Mouse (Mus musculus) forebrain, embryonic 16.5 days (tissue): ENCODE data around the gene Bpifa6. TPM values are rescaled to one million over a fixed set of nuclear protein-coding genes. Genes with fewer than 3 reads are reported as not detected.

Experiments used
- ATAC-seq: fragments of 200-750 bp; cut with Nextera tagmentation; 2 replicates; pipeline ENCODE4 v1.8.0; 2017; ENCODE audit warnings: mild to moderate bottlenecking, moderate library complexity
- H3K27ac ChIP-seq: fragments of 300-500 bp; sonication (generic); 2 replicates; pipeline ENCODE4 v1.5.1; 2014; ENCODE audit warnings: low read length, control low read depth
- H3K27me3 ChIP-seq: fragments of 300-500 bp; sonication (generic); replicated peaks from 2 replicates; pipeline ENCODE4 v1.6.1; 2014; ENCODE audit warnings: low read length; ENCODE audit not compliant: control insufficient read depth, insufficient read depth
- H3K36me3 ChIP-seq: fragments of 300-500 bp; sonication (generic); 2 replicates; pipeline ENCODE4 v1.6.1; 2014; ENCODE audit not compliant: control insufficient read depth, insufficient read depth
- H3K4me1 ChIP-seq: fragments of 300-500 bp; sonication (generic); replicated peaks from 2 replicates; pipeline ENCODE4 v1.6.1; 2014; ENCODE audit warnings: low read length; ENCODE audit not compliant: control insufficient read depth, insufficient read depth
- H3K4me2 ChIP-seq: fragments of 300-500 bp; sonication (generic); 2 replicates; pipeline ENCODE4 v1.6.1; 2014; ENCODE audit warnings: mild to moderate bottlenecking, low read length, control low read depth
- H3K4me3 ChIP-seq: fragments of 300-500 bp; sonication (generic); replicated peaks from 2 replicates; pipeline ENCODE4 v1.5.1; 2014; ENCODE audit warnings: mild to moderate bottlenecking, low read length, control low read depth
- H3K9ac ChIP-seq: fragments of 300-500 bp; sonication (generic); replicated peaks from 2 replicates; pipeline ENCODE4 v1.6.1; 2014; ENCODE audit warnings: low read depth, low read length, control low read depth
- H3K9me3 ChIP-seq: fragments of 300-500 bp; sonication (generic); 2 replicates; pipeline ENCODE4 v1.6.1; 2016; ENCODE audit warnings: low read length; ENCODE audit not compliant: control insufficient read depth
- WGBS: fragments of 180-500 bp; shearing (Covaris S2); extraction: QIAGEN DNeasy Blood & Tissue Kit; methylation state at CpG from one replicate; pipeline ENCODE4 v1.1.7; 2014; 5-methylcytosine and 5-hydroxymethylcytosine counted together
- polyA plus RNA-seq: library from polyadenylated mRNA; unstranded; fragments of >200 nt; fragmentation: Nextera tagmentation; extraction: Ambion mirVana; gene quantifications from 2 replicates; pipeline ENCODE4 v1.2.1, GENCODE M21; 2015

Bpifa6 gene
- polyA plus RNA-seq, 1 experiment from 2014 or later, result not detected

DNA sequence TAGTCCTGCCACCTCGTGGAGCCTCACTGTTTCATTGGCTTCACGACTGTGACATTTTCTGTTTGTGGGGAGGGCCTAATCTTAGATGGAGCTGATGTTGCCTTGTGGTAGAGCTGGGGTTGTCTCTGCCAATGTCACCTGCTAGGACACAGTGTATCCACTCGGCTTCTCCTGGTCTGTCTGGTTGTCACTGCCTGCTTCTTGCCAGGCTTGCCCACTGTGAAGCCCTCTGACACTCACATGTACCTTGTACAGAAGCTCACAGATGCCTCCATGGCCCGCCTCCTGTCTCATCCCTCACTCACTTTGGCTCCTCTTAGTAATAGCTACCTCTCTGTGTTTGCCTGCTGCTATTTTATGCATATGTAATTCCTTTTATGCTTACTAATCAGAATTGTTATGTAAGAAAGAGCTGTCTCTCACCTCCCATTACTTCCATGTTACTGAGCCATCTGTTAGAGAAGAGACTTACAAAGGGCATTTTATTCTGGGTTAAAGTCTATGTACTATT, 11.9 kb upstream of the Bpifa6 start:
- H3K4me1 ChIP-seq, result 0 out of 2 replicates have a peak, but pooled peaks cover 2% of the 10 kb centered on the region
- no peaks in the 10 kb centered on the region for H3K9me3 ChIP-seq
- peak; percentile 64; the same call in 1 of the 2 replicates for ATAC-seq
- no peaks in the 10 kb centered on the region for H3K36me3 ChIP-seq
- H3K27me3 ChIP-seq, result no peaks in the 10 kb centered on the region
- H3K27ac ChIP-seq, result no peak overlapping the region
- no peak overlapping the region for H3K9ac ChIP-seq
- H3K4me2 ChIP-seq, result no peak overlapping the region
- WGBS, result 64% methylated on average over 4 of the region's 4 CpGs
- no peak overlapping the region for H3K4me3 ChIP-seq

DNA sequence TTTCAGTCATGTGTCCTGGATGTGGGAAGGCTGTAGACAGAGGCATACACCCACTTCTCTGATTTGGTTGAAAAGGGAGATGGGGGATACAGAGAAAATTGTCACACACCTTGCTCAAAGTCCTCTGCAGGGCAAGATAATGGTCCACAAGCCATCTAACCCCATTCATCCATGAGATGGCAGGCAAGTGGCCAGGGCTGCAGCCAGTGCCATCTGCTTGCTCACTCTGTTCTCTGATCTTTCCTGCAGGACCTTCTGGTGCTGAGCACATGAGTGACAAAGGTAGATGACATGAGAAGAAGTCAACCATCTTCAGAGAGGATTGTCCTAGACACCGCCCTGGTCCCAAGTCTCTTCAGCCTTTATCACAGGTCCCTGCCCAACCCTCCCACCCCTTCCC, 11.4 kb upstream of the Bpifa6 start:
- no peak overlapping the region for H3K4me3 ChIP-seq
- no peak for ATAC-seq
- H3K9ac ChIP-seq, result no peak overlapping the region
- 90% methylated on average over 1 of the region's 1 CpGs for WGBS
- H3K9me3 ChIP-seq, result no peaks in the 10 kb centered on the region
- no peaks in the 10 kb centered on the region for H3K27me3 ChIP-seq
- 0 out of 2 replicates have a peak, but pooled peaks cover 2% of the 10 kb centered on the region for H3K4me1 ChIP-seq
- no peak overlapping the region for H3K4me2 ChIP-seq
- no peak overlapping the region for H3K27ac ChIP-seq
- H3K36me3 ChIP-seq, result no peaks in the 10 kb centered on the region

- no peak for ATAC-seq
- Histone ChIP-seq H3K27me3 (no peaks in the 10 kb centered on the region), H3K36me3 (no peaks in the 10 kb centered on the region), H3K27ac (no peak overlapping the region), H3K4me2 (no peak overlapping the region), H3K4me1 (no peaks in the 10 kb centered on the region), H3K9me3 (no peaks in the 10 kb centered on the region), H3K4me3 (no peak overlapping the region), H3K9ac (no peak overlapping the region)
- WGBS, result 53% methylated on average over 5 of the region's 5 CpGs
These were observed 4.5 kb upstream of the Bpifa6 start for GRCm38 (mm10) chr2:153970221-153970620.

GRCm38 (mm10) chr2:153995770-153996169, 21.0 kb downstream of the Bpifa6 start:
- Histone ChIP-seq H3K27ac (no peak overlapping the region), H3K27me3 (no peaks in the 10 kb centered on the region), H3K4me2 (no peak overlapping the region), H3K4me1 (no peaks in the 10 kb centered on the region), H3K9ac (no peak overlapping the region), H3K36me3 (no peaks in the 10 kb centered on the region), H3K9me3 (no peaks in the 10 kb centered on the region), H3K4me3 (no peak overlapping the region)
- ATAC-seq, result no peak
- 2% methylated on average over 7 of the region's 7 CpGs for WGBS

DNA sequence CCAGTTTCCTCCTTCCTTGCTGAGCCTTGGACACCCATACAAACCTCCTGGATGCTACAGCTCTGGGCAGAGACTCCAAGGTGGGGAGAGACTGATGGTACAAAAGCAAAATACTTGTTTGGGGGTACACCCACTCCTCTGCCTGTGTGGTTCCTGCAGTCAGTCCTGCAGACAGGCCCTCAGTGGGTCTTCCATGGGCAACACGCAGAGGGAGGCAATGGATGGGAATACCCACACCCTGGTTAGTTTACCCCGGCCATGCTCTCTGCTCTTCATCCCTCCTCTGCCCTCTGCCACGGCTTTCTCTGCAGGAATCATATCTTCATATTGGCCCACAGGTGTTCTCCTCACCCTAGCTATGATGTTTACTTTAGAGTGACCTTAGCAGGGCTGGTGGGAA, 25.8 kb downstream of the Bpifa6 start:
- no peaks in the 10 kb centered on the region for H3K36me3 ChIP-seq
- WGBS, result 80% methylated on average over 3 of the region's 3 CpGs
- no peak overlapping the region for H3K4me3 ChIP-seq
- no peak for ATAC-seq
- no peak overlapping the region for H3K9ac ChIP-seq
- no peak overlapping the region for H3K27ac ChIP-seq
- no peaks in the 10 kb centered on the region for H3K4me1 ChIP-seq
- no peaks in the 10 kb centered on the region for H3K9me3 ChIP-seq
- H3K4me2 ChIP-seq, result no peak overlapping the region
- no peaks in the 10 kb centered on the region for H3K27me3 ChIP-seq

GRCm38 (mm10) chr2:154001056-154001455, 26.3 kb downstream of the Bpifa6 start:
- no peak overlapping the region for H3K27ac ChIP-seq
- H3K4me1 ChIP-seq, result no peaks in the 10 kb centered on the region
- no peak overlapping the region for H3K9ac ChIP-seq
- ATAC-seq, result no peak
- no peak overlapping the region for H3K4me3 ChIP-seq
- H3K9me3 ChIP-seq, result no peaks in the 10 kb centered on the region
- no peaks in the 10 kb centered on the region for H3K36me3 ChIP-seq
- no peaks in the 10 kb centered on the region for H3K27me3 ChIP-seq
- no peak overlapping the region for H3K4me2 ChIP-seq

- no peak overlapping the region for H3K9ac ChIP-seq
- H3K4me1 ChIP-seq, result no peaks in the 10 kb centered on the region
- H3K36me3 ChIP-seq, result no peaks in the 10 kb centered on the region
- no peaks in the 10 kb centered on the region for H3K27me3 ChIP-seq
- no peak for ATAC-seq
- H3K4me2 ChIP-seq, result no peak overlapping the region
- WGBS, result 21% methylated on average over 1 of the region's 1 CpGs
- no peak overlapping the region for H3K27ac ChIP-seq
- H3K4me3 ChIP-seq, result no peak overlapping the region
- H3K9me3 ChIP-seq, result no peaks in the 10 kb centered on the region
These were observed 29.7 kb downstream of the Bpifa6 start for GRCm38 (mm10) chr2:154004456-154004855.

DNA sequence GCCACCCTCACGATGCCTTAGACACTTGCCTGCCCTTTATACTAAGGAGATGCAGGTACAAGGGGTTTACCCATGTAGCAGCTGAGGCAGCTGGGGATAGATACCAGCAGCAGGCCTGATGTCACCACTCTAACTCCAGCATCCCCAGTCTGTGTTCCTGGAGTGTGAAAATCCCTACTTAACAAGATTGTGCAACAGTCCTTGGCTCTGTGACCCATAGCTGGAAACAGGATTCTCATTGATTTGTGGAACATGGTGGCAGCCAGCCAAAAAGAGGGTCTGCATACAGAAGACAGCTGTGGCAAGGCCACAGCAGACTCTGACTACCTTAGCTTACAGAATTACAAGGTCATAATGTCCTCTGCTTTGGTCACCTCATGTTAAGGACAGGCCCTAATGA, 30.3 kb downstream of the Bpifa6 start:
- H3K27me3 ChIP-seq, result no peaks in the 10 kb centered on the region
- H3K4me3 ChIP-seq, result no peak overlapping the region
- no peaks in the 10 kb centered on the region for H3K36me3 ChIP-seq
- H3K9ac ChIP-seq, result no peak overlapping the region
- no peak for ATAC-seq
- no peaks in the 10 kb centered on the region for H3K9me3 ChIP-seq
- WGBS, result 91% methylated on average over 1 of the region's 1 CpGs
- H3K27ac ChIP-seq, result no peak overlapping the region
- H3K4me1 ChIP-seq, result no peaks in the 10 kb centered on the region
- no peak overlapping the region for H3K4me2 ChIP-seq

DNA sequence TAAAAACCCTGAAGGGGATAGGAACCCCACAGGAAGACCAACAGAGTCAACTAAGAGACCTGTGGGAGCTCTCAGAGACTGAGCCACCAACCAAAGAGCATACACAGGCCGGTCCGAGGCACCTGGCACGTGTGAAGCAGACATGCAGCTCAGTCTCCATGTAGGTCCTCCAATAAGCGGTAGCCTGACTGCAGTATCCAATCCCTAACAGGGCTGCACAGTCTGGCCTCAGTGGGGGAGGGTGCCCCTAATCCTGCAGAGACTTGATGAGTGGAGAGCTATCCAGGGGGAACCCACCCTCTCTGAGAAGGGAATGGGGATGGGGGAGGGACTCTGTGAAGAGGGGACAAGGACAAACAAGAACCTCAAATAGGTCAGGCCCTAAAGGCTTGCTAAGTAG, 31.0 kb downstream of the Bpifa6 start:
- 85% methylated on average over 4 of the region's 4 CpGs for WGBS
- H3K9ac ChIP-seq, result no peak overlapping the region
- H3K27me3 ChIP-seq, result no peaks in the 10 kb centered on the region
- H3K9me3 ChIP-seq, result no peaks in the 10 kb centered on the region
- H3K4me2 ChIP-seq, result no peak overlapping the region
- no peaks in the 10 kb centered on the region for H3K36me3 ChIP-seq
- no peak for ATAC-seq
- H3K4me3 ChIP-seq, result no peak overlapping the region
- no peaks in the 10 kb centered on the region for H3K4me1 ChIP-seq
- H3K27ac ChIP-seq, result no peak overlapping the region

GRCm38 (mm10) chr2:154006331-154006730, 31.6 kb downstream of the Bpifa6 start:
- H3K9ac ChIP-seq, result no peak overlapping the region
- no peak overlapping the region for H3K27ac ChIP-seq
- no peak overlapping the region for H3K4me2 ChIP-seq
- H3K36me3 ChIP-seq, result no peaks in the 10 kb centered on the region
- no peak for ATAC-seq
- H3K4me3 ChIP-seq, result no peak overlapping the region
- 88% methylated on average over 2 of the region's 2 CpGs for WGBS
- no peaks in the 10 kb centered on the region for H3K27me3 ChIP-seq
- H3K9me3 ChIP-seq, result no peaks in the 10 kb centered on the region
- no peaks in the 10 kb centered on the region for H3K4me1 ChIP-seq
